Mouse (Mus musculus): Measurements from ENCODE around the gene Kntc1. TPM values are rescaled to one million over a fixed set of nuclear protein-coding genes. Genes with fewer than 3 reads are reported as not detected.

The Kntc1 gene
- polyA plus RNA-seq, 2 experiments from 2014 or later: 2.8 to 4.2 TPM

GRCm38 (mm10) chr5:123809156-123809555 lies 59.6 kb downstream of the Kntc1 start:
- ATAC-seq: no peak

GRCm38 (mm10) chr5:123816891-123817290 lies 67.4 kb downstream of the Kntc1 start:
- no peak for ATAC-seq

- no peak for ATAC-seq
Observed at GRCm38 (mm10) chr5:123818941-123819577, 69.5 kb downstream of the Kntc1 start.

GRCm38 (mm10) chr5:123820501-123821263 lies 71.2 kb downstream of the Kntc1 start:
- ATAC-seq: no peak

GRCm38 (mm10) chr5:123821264-123821571 lies 71.7 kb downstream of the Kntc1 start:
- ATAC-seq: no peak

- ATAC-seq: no peak
Observed at GRCm38 (mm10) chr5:123822706-123823105, 73.2 kb downstream of the Kntc1 start.

- ATAC-seq: no peak
Observed at GRCm38 (mm10) chr5:123827659-123828091, 78.2 kb downstream of the Kntc1 start.

GRCm38 (mm10) chr5:123832309-123832708 lies 82.8 kb downstream of the Kntc1 start:
- ATAC-seq: no peak

GRCm38 (mm10) chr5:123834836-123835235 lies 85.3 kb downstream of the Kntc1 start:
- no peak for ATAC-seq

GRCm38 (mm10) chr5:123837371-123837770 lies 87.9 kb downstream of the Kntc1 start:
- no peak for ATAC-seq

GRCm38 (mm10) chr5:123842221-123842934 lies 92.9 kb downstream of the Kntc1 start:
- ATAC-seq: no peak

GRCm38 (mm10) chr5:123842935-123843282 lies 93.4 kb downstream of the Kntc1 start:
- ATAC-seq: no peak

- no peak for ATAC-seq
Observed at GRCm38 (mm10) chr5:123843816-123844215, 94.3 kb downstream of the Kntc1 start.

- ATAC-seq: no peak
Observed at GRCm38 (mm10) chr5:123844316-123844715, 94.8 kb downstream of the Kntc1 start.

- ATAC-seq: no peak
Observed at GRCm38 (mm10) chr5:123851398-123851797, 101.9 kb downstream of the Kntc1 start.

- no peak for ATAC-seq
Observed at GRCm38 (mm10) chr5:123853877-123854504, 104.5 kb downstream of the Kntc1 start.

GRCm38 (mm10) chr5:123854511-123854910 lies 105.0 kb downstream of the Kntc1 start:
- no peak for ATAC-seq

- ATAC-seq: no peak
Observed at GRCm38 (mm10) chr5:123858798-123859197, 109.3 kb downstream of the Kntc1 start.

GRCm38 (mm10) chr5:123862374-123863350 lies 113.1 kb downstream of the Kntc1 start:
- ATAC-seq: no peak

GRCm38 (mm10) chr5:123863934-123864333 lies 114.4 kb downstream of the Kntc1 start:
- ATAC-seq: no peak

GRCm38 (mm10) chr5:123865365-123865764 lies 115.8 kb downstream of the Kntc1 start, which contains the start of gene Hcar2:
Gene Hcar2, minus strand, starts transcription at chr5:123865499.
- ATAC-seq: no peak

GRCm38 (mm10) chr5:123866457-123866856 lies 116.9 kb downstream of the Kntc1 start:
- ATAC-seq: no peak
